Mouse (Mus musculus): ENCODE results near the gene Tcstv3. TPM values are rescaled to one million over a fixed set of nuclear protein-coding genes. Genes with fewer than 3 reads are reported as not detected.
"Not testable (repeated sequence)": the region's sequence is repeated elsewhere in the genome, so short reads cannot be mapped to it uniquely, and the experiment has no call there.

Gene Tcstv3
- not detected in 2 replicates for polyA plus RNA-seq (2015; fragmentation: Nextera tagmentation; extraction: Ambion mirVana)

DNA sequence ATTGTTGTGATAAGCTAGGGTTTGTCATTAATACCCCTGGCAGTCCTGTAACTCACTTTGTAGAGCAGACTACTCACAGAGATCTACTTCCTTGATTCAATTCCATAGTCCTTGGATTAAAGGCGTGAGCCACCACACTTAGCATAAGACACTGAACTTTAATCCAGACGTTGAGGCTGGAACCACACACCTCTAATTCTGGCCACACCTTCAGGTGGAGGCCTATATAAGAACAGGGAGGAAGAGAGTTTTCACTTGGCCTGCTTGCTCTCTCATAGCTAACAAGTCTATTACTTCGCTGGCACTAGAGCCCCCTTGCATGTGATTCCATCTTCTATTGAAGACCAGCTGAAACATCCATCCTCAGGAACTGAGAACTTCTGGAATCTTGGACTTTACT lies at the start of gene Tcstv3:
Gene Tcstv3, plus strand, starts transcription at position 301 of the 400 bp plus-strand sequence.
- H3K9ac ChIP-seq; H3K9me3 ChIP-seq; H3K36me3 ChIP-seq; H3K27ac ChIP-seq; H3K27me3 ChIP-seq (replicated peaks); H3K4me3 ChIP-seq (replicated peaks); ATAC-seq (ENCODE audit: insufficient read depth, low FRiP score, low read depth); H3K4me1 ChIP-seq; H3K4me2 ChIP-seq: not testable (repeated sequence)
- WGBS, result 81% methylated on average over 3 of the region's 3 CpGs

DNA sequence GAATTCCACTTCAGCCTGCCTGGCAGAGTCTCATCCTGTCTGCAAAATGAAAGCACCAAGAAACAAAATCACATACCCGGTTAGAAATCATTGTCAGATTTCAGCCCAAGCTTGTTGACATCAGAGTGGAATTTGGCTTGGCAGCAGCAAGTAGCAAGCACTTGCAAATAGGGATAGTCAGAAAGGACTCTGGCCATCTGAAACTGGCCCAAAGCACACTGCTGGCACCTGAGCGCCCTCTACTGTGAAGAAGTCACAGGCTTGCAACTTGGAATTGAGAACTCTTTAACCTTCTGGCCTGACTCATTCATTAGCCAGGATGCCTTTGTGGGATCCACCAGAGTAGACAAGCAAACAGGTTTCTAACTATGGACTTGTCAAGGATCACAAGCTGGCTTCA lies 38.8 kb upstream of the Tcstv3 start:
- not testable (repeated sequence) for ATAC-seq (ENCODE audit: insufficient read depth, low FRiP score, low read depth); H3K4me1 ChIP-seq; H3K27ac ChIP-seq; H3K4me3 ChIP-seq (replicated peaks); H3K9ac ChIP-seq; H3K9me3 ChIP-seq; H3K4me2 ChIP-seq; H3K36me3 ChIP-seq; H3K27me3 ChIP-seq (replicated peaks)
- 27% methylated on average over 2 of the region's 2 CpGs for WGBS

DNA sequence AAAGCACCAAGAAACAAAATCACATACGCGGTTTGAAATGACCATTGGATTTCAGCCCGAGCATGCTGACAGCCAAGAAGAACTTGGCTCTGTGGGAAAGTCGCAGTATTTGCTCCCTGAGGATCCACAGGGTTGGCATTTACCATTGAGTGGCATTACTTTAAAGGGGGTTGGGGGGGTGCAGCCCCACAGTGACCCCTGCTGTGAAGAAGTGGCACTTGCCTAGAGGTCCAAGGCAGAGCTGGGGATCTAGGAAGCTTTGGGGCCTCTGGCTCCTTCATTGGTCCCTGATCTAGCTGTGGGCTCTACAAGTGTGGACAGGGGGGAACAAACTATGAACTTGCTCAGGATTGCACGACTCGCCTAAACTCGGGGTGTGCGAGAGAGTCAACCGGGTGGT lies 37.9 kb upstream of the Tcstv3 start:
- no peaks in the 10 kb centered on the region for H3K36me3 ChIP-seq
- H3K9me3 ChIP-seq, result no peaks in the 10 kb centered on the region
- ATAC-seq (ENCODE audit: insufficient read depth, low FRiP score, low read depth), result no peak
- H3K4me3 ChIP-seq (replicated peaks), result no peak overlapping the region
- H3K4me1 ChIP-seq, result no peaks in the 10 kb centered on the region
- H3K27ac ChIP-seq, result no peak overlapping the region
- H3K4me2 ChIP-seq, result no peak overlapping the region
- 81% methylated on average over 9 of the region's 9 CpGs for WGBS
- no peaks in the 10 kb centered on the region for H3K27me3 ChIP-seq (replicated peaks)
- no peak overlapping the region for H3K9ac ChIP-seq

DNA sequence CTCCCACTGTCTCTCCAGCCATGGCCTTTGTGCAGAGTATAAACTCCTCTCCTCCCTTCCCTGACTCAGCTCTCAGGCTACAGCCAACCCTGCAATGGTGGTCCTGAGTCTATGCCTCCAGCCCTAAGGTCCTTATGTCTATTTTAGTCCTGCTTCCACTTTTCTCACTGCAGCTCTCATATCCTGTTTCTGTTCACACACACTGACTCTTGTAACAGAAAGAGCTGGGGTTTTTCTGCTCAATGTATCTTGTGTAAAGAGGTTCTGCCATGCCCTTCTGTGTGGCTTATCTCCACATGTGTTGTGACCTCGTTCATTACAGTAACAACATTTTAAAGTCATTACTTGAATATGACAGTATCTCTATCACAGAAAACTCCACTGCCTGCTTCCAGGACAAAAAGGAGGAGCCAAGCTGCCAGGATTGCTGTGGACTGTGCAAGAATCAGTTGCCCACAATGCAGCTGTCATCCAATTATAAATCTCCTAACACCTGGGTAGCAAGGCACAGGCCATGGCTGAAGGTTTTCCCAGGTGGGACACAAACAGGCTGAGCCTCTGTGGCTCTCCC lies 17.3 kb upstream of the Tcstv3 start:
- ATAC-seq (ENCODE audit: insufficient read depth, low FRiP score, low read depth), result no peak
- Histone ChIP-seq H3K27ac (no peak overlapping the region), H3K36me3 (no peaks in the 10 kb centered on the region), H3K9me3 (no peaks in the 10 kb centered on the region), H3K4me2 (no peak overlapping the region), H3K4me3 (replicated peaks) (no peak overlapping the region), H3K9ac (no peak overlapping the region), H3K4me1 (no peaks in the 10 kb centered on the region), H3K27me3 (replicated peaks) (no peaks in the 10 kb centered on the region)
- WGBS, result 36% methylated on average over 1 of the region's 1 CpGs

DNA sequence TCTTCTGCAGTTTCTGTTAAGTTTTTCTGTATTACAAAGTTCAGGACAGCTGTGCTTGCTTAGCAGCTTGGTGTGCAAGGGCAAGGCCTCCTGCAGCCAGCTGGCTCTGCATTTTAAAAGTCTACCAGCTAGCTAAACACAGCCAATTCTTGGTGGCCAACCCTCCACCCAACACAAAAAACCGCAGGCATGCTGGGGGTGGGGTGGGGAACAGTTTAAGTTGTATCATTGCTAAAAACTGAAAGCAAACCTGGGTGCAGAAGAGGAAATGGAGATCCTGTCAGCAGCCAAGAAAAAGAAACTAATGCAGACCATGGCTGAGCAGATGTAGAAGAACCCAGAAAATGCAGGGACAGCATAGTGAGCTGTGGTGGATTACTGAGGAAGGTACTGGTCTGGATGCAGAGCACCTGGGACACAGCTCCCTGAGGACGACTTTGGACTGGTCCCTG lies 16.7 kb upstream of the Tcstv3 start, which contains the start of gene BC147527:
Gene BC147527, plus strand, starts transcription at position 402 of the 452 bp plus-strand sequence.
- WGBS, result 38% methylated on average over 2 of the region's 2 CpGs
- H3K27ac ChIP-seq, result no peak within 1 kb of the TSS
- ATAC-seq (ENCODE audit: insufficient read depth, low FRiP score, low read depth), result no peak

DNA sequence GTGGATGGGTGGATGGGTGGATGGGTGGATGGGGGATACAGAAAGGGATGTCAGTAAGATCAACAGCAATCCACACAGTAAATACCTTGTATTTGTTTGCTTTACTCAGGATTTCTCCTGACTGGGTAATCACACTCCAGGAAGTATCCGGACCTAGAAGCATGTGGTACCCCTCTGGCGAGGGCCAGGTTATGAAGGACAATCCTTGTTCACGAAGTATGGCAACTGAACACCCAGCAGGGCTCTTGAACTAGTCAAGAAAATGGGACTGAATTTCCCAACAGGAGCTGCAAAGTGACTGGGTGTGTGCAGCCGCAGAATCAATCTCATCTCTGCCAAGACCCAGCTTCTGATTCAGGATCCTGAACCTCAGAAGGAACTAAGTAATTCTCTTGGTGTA lies 15.8 kb upstream of the Tcstv3 start:
- Histone ChIP-seq H3K9me3 (no peaks in the 10 kb centered on the region), H3K36me3 (no peaks in the 10 kb centered on the region), H3K9ac (no peak overlapping the region), H3K27ac (no peak overlapping the region), H3K4me2 (no peak overlapping the region), H3K27me3 (replicated peaks) (no peaks in the 10 kb centered on the region), H3K4me3 (replicated peaks) (no peak overlapping the region), H3K4me1 (no peaks in the 10 kb centered on the region)
- ATAC-seq (ENCODE audit: insufficient read depth, low FRiP score, low read depth), result no peak
- 75% methylated on average over 4 of the region's 4 CpGs for WGBS

More for the DNA sequence above, 16.7 kb upstream of the Tcstv3 start, which contains the start of gene BC147527:
- Histone ChIP-seq H3K4me1 (no peaks in the 10 kb centered on the region), H3K4me3 (replicated peaks) (no peak within 1 kb of the TSS), H3K27me3 (replicated peaks) (no peaks in the 10 kb centered on the region), H3K4me2 (no peak within 1 kb of the TSS), H3K36me3 (no peaks in the 10 kb centered on the region), H3K9ac (no peak within 1 kb of the TSS), H3K9me3 (no peaks in the 10 kb centered on the region)

DNA sequence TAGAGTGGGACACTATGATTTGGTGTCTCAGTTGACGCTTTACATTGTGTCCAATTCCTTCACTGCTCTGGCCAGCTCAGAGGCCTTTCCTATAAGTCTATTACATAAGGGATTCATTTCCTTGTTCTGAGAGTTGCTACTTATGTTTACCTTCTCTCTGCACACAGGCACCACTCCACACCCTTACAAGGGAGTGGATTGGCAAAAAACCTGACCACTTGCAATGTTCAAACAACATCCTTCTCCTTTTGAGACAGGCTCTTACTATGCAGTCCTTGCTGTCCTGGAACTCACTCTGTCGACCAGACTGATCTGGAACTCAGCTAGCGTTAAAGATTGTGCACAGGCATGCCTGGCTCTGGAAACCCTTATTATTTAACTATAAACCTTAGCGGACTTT lies 5.9 kb upstream of the Tcstv3 start:
- no peaks in the 10 kb centered on the region for H3K4me1 ChIP-seq
- ATAC-seq (ENCODE audit: insufficient read depth, low FRiP score, low read depth), result no peak
- H3K9ac ChIP-seq, result no peak overlapping the region
- H3K4me2 ChIP-seq, result no peak overlapping the region
- H3K36me3 ChIP-seq, result no peaks in the 10 kb centered on the region
- H3K4me3 ChIP-seq (replicated peaks), result no peak overlapping the region
- H3K9me3 ChIP-seq, result no peaks in the 10 kb centered on the region
- no peak overlapping the region for H3K27ac ChIP-seq
- H3K27me3 ChIP-seq (replicated peaks), result no peaks in the 10 kb centered on the region
- 68% methylated on average over 4 of the region's 4 CpGs for WGBS

DNA sequence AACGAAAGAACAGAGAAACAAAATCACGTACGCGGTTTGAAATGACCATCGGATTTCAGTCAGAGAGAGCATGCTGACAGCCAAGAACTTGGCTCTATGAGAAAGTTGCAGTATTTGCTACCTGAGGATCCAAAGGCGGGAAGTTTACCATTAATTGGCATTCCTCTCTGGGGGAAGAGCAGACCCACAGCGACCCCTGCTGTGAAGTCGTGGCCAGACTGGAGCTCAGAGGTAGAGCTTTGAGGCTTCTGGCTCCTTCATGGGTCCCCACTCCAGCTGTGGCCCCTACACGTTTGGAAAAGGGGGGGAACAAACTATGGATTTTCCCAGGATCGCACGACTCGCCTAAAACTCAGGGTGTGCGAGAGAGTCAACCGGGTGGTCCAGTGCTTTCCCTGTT lies 3.1 kb upstream of the Tcstv3 start:
- no peaks in the 10 kb centered on the region for H3K27me3 ChIP-seq (replicated peaks)
- H3K4me2 ChIP-seq, result no peak overlapping the region
- H3K27ac ChIP-seq, result no peak overlapping the region
- ATAC-seq (ENCODE audit: insufficient read depth, low FRiP score, low read depth), result no peak
- H3K4me3 ChIP-seq (replicated peaks), result no peak overlapping the region
- no peaks in the 10 kb centered on the region for H3K4me1 ChIP-seq
- H3K9ac ChIP-seq, result no peak overlapping the region
- no peaks in the 10 kb centered on the region for H3K9me3 ChIP-seq
- H3K36me3 ChIP-seq, result no peaks in the 10 kb centered on the region
- 38% methylated on average over 14 of the region's 14 CpGs for WGBS

DNA sequence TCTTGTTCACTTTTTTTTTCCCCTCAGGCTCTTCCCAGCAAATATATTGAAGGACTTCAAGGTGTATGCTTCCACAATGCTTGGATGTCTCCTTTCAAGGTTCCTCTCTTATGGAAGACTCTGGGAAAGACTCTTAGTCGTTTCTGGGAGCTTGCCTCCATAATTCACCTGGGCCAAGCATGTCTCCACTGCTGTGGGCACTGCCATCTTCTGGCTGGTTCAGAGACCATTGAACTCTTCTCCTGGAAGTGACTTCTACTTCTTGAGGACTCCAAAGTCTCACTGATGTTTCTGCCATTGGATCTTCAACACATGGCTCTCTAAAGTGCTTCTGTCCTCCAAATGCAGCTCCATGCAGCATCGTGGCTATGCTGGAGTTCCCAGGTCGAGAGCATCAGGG lies 3.5 kb downstream of the Tcstv3 start:
- 68% methylated on average over 3 of the region's 3 CpGs for WGBS
- Histone ChIP-seq H3K36me3 (no peaks in the 10 kb centered on the region), H3K9me3 (no peaks in the 10 kb centered on the region), H3K4me2 (no peak overlapping the region), H3K27ac (no peak overlapping the region), H3K9ac (no peak overlapping the region), H3K4me1 (no peaks in the 10 kb centered on the region), H3K27me3 (replicated peaks) (no peaks in the 10 kb centered on the region), H3K4me3 (replicated peaks) (no peak overlapping the region)
- no peak for ATAC-seq (ENCODE audit: insufficient read depth, low FRiP score, low read depth)

DNA sequence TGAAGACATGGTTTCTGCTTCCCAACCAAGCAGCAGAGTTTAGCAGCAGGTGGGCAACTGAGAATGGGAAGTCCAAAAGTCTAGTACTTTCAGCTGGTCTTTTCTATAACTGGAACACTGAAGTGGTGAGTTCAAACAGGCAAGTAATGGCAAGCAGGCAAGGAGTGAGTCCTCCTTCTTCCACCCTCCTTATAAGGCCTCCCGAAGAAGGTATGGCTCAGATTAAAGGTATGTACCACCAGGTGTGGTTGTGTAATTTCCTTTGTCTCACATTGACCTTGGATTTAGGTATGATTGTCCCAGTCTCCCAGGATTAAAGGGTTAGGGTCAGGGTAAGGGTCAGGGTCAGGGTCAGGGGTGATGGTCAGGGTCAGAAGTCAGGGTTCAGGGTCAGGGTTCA lies 4.0 kb downstream of the Tcstv3 start:
- ATAC-seq (ENCODE audit: insufficient read depth, low FRiP score, low read depth), result no peak

More for the DNA sequence above, 4.0 kb downstream of the Tcstv3 start:
- Histone ChIP-seq H3K27ac (no peak overlapping the region), H3K36me3 (no peaks in the 10 kb centered on the region), H3K27me3 (replicated peaks) (no peaks in the 10 kb centered on the region), H3K4me2 (no peak overlapping the region), H3K9ac (no peak overlapping the region), H3K9me3 (no peaks in the 10 kb centered on the region), H3K4me3 (replicated peaks) (no peak overlapping the region), H3K4me1 (no peaks in the 10 kb centered on the region)
- WGBS, result 88% methylated on average over 1 of the region's 1 CpGs

Other genes with a start within 250 kb of the Tcstv3 start
- gene Gm20767, start 176.6 kb upstream of the Tcstv3 start, polyA plus RNA-seq (2015; fragmentation: Nextera tagmentation; extraction: Ambion mirVana), result not detected in 2 replicates
- gene Gm21818, start 144.4 kb upstream of the Tcstv3 start, polyA plus RNA-seq (2015; fragmentation: Nextera tagmentation; extraction: Ambion mirVana), result not detected in 2 replicates
- not detected in 2 replicates for gene Gm21762, start 100.9 kb upstream of the Tcstv3 start, polyA plus RNA-seq (2015; fragmentation: Nextera tagmentation; extraction: Ambion mirVana)
- gene Gm21731, start 77.8 kb upstream of the Tcstv3 start, polyA plus RNA-seq (2015; fragmentation: Nextera tagmentation; extraction: Ambion mirVana), result not detected in 2 replicates
- gene AF067061, start 53.8 kb upstream of the Tcstv3 start, polyA plus RNA-seq (2015; fragmentation: Nextera tagmentation; extraction: Ambion mirVana), result not detected in 2 replicates
- 0.55 and 0.90 TPM in 2 replicates for gene BC147527, start 16.5 kb upstream of the Tcstv3 start, polyA plus RNA-seq (2015; fragmentation: Nextera tagmentation; extraction: Ambion mirVana)

Data from stomach, embryonic 15.5 days (tissue).